Mouse (Mus musculus): Measurements from ENCODE around the gene Rev1. TPM values are rescaled to one million over a fixed set of nuclear protein-coding genes. Genes with fewer than 3 reads are reported as not detected.
"Not testable (repeated sequence)": the region's sequence is repeated elsewhere in the genome, so short reads cannot be mapped to it uniquely, and the experiment has no call there.

Gene Rev1
- polyA plus RNA-seq, 1 experiment from 2014 or later = 25.9 TPM

- DNase-seq (ENCODE audit: low spot score) (no peak), ATAC-seq (replicated peaks; ENCODE audit: low FRiP score, low TSS enrichment, low read depth) (no peak)
- H3K9me3 ChIP-seq (ENCODE audit: control insufficient read depth, low read length) = no peaks in the 10 kb centered on the region
- peaks cover 9% of the 10 kb centered on the region; the same call in 1 of the 2 replicates for H3K36me3 ChIP-seq (ENCODE audit: control insufficient read depth, insufficient read depth, low read length)
- WGBS = 75% methylated on average over 7 of the region's 7 CpGs
- H3K27ac ChIP-seq (ENCODE audit: low read depth) = no peak overlapping the region
- H3K4me1 ChIP-seq (replicated peaks; ENCODE audit: control insufficient read depth, insufficient read depth, low read length) = no peaks in the 10 kb centered on the region
- H3K4me3 ChIP-seq (ENCODE audit: low read depth, low read length) = no peak overlapping the region
- H3K4me2 ChIP-seq (ENCODE audit: low read length) = no peak overlapping the region
- H3K27me3 ChIP-seq (replicated peaks; ENCODE audit: control insufficient read depth, insufficient read depth, low read length) = no peaks in the 10 kb centered on the region
- no peak overlapping the region for H3K9ac ChIP-seq (ENCODE audit: low read length)
These were observed 19.8 kb downstream of the Rev1 start for GRCm38 (mm10) chr1:38109786-38110185.

DNA sequence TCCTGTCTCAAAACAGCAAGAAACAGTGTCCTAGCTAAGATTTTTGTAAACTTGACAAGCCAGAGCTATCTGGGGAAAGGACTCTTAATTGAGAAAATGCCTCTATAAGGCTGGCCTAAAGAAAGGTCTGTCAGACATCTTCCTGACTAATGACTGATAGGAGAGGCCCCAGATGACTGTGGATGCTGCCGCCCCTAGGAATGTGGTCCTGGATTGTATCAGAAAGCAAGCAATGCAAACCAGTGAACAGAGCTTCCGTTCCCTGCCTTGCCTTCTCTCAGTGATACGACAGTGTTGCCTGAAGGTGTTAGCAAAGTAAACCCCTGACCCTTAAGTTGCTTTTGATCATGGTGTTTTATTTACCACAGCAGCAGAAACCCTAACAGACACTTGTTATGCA is 25.8 kb downstream of the Rev1 start:
- no peak overlapping the region for H3K9ac ChIP-seq (ENCODE audit: low read length)
- WGBS = 12% methylated on average over 3 of the region's 3 CpGs
- H3K27me3 ChIP-seq (replicated peaks; ENCODE audit: control insufficient read depth, insufficient read depth, low read length) = no peaks in the 10 kb centered on the region
- no peak overlapping the region for H3K4me3 ChIP-seq (ENCODE audit: low read depth, low read length)
- H3K4me2 ChIP-seq (ENCODE audit: low read length) = no peak overlapping the region
- H3K9me3 ChIP-seq (ENCODE audit: control insufficient read depth, low read length) = no peaks in the 10 kb centered on the region
- peaks cover 21% of the 10 kb centered on the region for H3K36me3 ChIP-seq (ENCODE audit: control insufficient read depth, insufficient read depth, low read length)
- DNase-seq (ENCODE audit: low spot score) = no peak
- ATAC-seq (replicated peaks; ENCODE audit: low FRiP score, low TSS enrichment, low read depth) = no peak
- H3K27ac ChIP-seq (ENCODE audit: low read depth) = peak overlapping the region; percentile 11; the same call in 1 of the 2 replicates
- no peaks in the 10 kb centered on the region for H3K4me1 ChIP-seq (replicated peaks; ENCODE audit: control insufficient read depth, insufficient read depth, low read length)

- H3K27me3 ChIP-seq (replicated peaks; ENCODE audit: control insufficient read depth, insufficient read depth, low read length) = no peaks in the 10 kb centered on the region
- no peak overlapping the region for H3K9ac ChIP-seq (ENCODE audit: low read length)
- peaks cover 27% of the 10 kb centered on the region for H3K36me3 ChIP-seq (ENCODE audit: control insufficient read depth, insufficient read depth, low read length)
- no peak overlapping the region for H3K4me3 ChIP-seq (ENCODE audit: low read depth, low read length)
- H3K4me1 ChIP-seq (replicated peaks; ENCODE audit: control insufficient read depth, insufficient read depth, low read length) = no peaks in the 10 kb centered on the region
- H3K4me2 ChIP-seq (ENCODE audit: low read length) = no peak overlapping the region
- WGBS = 48% methylated on average over 1 of the region's 1 CpGs
- no peak overlapping the region for H3K27ac ChIP-seq (ENCODE audit: low read depth)
- no peaks in the 10 kb centered on the region for H3K9me3 ChIP-seq (ENCODE audit: control insufficient read depth, low read length)
- DNase-seq (ENCODE audit: low spot score) (no peak), ATAC-seq (replicated peaks; ENCODE audit: low FRiP score, low TSS enrichment, low read depth) (no peak)
These were observed 26.4 kb downstream of the Rev1 start for GRCm38 (mm10) chr1:38103214-38103613.

DNA sequence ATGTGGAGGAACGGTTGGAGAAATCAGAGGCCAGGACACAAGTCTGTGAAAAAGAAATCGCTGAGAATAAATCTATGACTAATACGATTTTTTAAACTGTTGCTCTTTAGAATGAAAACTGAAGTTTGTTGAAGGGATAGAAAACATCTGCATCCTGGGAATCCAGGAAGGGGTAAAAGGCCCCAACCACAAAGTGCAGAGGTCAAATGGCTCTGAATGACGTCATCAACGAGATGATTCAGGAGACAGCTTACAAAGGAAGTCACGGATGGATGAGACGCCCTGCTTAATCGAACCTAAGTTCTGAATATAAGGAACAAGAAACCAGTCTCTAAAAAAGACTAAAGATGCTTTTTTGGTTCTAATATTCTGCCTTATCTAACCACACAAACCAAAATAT is 48.3 kb downstream of the Rev1 start:
- Histone ChIP-seq H3K27ac (ENCODE audit: low read depth) (no peak overlapping the region), H3K9me3 (ENCODE audit: control insufficient read depth, low read length) (no peaks in the 10 kb centered on the region), H3K27me3 (replicated peaks; ENCODE audit: control insufficient read depth, insufficient read depth, low read length) (no peaks in the 10 kb centered on the region), H3K36me3 (ENCODE audit: control insufficient read depth, insufficient read depth, low read length) (peaks cover 58% of the 10 kb centered on the region), H3K4me1 (replicated peaks; ENCODE audit: control insufficient read depth, insufficient read depth, low read length) (no peaks in the 10 kb centered on the region), H3K9ac (ENCODE audit: low read length) (no peak overlapping the region), H3K4me2 (ENCODE audit: low read length) (no peak overlapping the region), H3K4me3 (ENCODE audit: low read depth, low read length) (no peak overlapping the region)
- DNase-seq (ENCODE audit: low spot score) (no peak), ATAC-seq (replicated peaks; ENCODE audit: low FRiP score, low TSS enrichment, low read depth) (no peak)
- 76% methylated on average over 8 of the region's 8 CpGs for WGBS

DNA sequence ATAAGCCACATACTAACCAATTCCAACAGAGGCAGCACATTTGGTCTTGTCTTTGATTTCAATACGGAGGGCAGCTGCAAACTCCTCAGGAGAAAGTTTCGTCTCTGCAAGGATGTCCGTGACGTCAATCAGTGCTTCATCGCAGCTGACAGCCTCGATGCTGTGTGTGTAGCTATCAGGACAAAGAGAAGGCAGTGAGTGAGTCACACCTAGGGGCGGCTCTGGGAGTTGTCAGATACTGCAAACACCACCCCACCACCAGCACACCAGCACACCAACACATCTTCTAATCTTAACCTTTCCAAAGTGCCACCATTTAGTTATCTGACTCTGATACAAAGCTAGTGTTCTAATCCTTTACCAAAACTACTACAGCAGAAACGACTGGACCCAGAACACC is 58.3 kb downstream of the Rev1 start:
- no peaks in the 10 kb centered on the region for H3K9me3 ChIP-seq (ENCODE audit: control insufficient read depth, low read length)
- no peak for DNase-seq (ENCODE audit: low spot score)
- no peak overlapping the region for H3K4me3 ChIP-seq (ENCODE audit: low read depth, low read length)
- peaks cover 69% of the 10 kb centered on the region for H3K36me3 ChIP-seq (ENCODE audit: control insufficient read depth, insufficient read depth, low read length)
- 75% methylated on average over 8 of the region's 8 CpGs for WGBS
- no peaks in the 10 kb centered on the region for H3K4me1 ChIP-seq (replicated peaks; ENCODE audit: control insufficient read depth, insufficient read depth, low read length)
- no peaks in the 10 kb centered on the region for H3K27me3 ChIP-seq (replicated peaks; ENCODE audit: control insufficient read depth, insufficient read depth, low read length)
- no peak overlapping the region for H3K4me2 ChIP-seq (ENCODE audit: low read length)
- no peak for ATAC-seq (replicated peaks; ENCODE audit: low FRiP score, low TSS enrichment, low read depth)
- H3K9ac ChIP-seq (ENCODE audit: low read length) = no peak overlapping the region
- no peak overlapping the region for H3K27ac ChIP-seq (ENCODE audit: low read depth)

DNA sequence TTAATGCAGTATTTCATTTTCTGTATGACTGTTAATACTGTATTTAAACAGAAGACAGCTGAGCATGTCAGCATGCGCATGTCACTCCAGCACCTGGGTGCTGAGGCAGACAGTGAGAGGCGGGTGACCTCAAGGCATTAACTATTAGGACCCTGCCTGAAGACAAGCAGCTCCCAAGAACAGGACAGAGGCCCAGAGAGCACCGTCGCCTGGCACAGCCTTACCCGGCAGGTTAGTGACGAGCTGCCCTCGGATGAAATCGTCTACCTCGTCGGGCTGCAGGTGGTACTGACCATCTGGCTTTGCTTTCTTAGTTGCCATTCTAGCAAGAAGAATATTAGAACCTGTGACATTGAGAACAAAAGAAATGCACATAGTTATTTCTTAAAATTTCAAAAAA is 62.3 kb downstream of the Rev1 start:
- no peaks in the 10 kb centered on the region for H3K4me1 ChIP-seq (replicated peaks; ENCODE audit: control insufficient read depth, insufficient read depth, low read length)
- 94% methylated on average over 10 of the region's 10 CpGs for WGBS
- H3K27me3 ChIP-seq (replicated peaks; ENCODE audit: control insufficient read depth, insufficient read depth, low read length) = no peaks in the 10 kb centered on the region
- DNase-seq (ENCODE audit: low spot score) = no peak
- H3K4me2 ChIP-seq (ENCODE audit: low read length) = no peak overlapping the region
- no peak overlapping the region for H3K9ac ChIP-seq (ENCODE audit: low read length)
- no peaks in the 10 kb centered on the region for H3K9me3 ChIP-seq (ENCODE audit: control insufficient read depth, low read length)
- H3K36me3 ChIP-seq (ENCODE audit: control insufficient read depth, insufficient read depth, low read length) = peaks cover 68% of the 10 kb centered on the region
- no peak overlapping the region for H3K27ac ChIP-seq (ENCODE audit: low read depth)
- H3K4me3 ChIP-seq (ENCODE audit: low read depth, low read length) = no peak overlapping the region
- no peak for ATAC-seq (replicated peaks; ENCODE audit: low FRiP score, low TSS enrichment, low read depth)

DNA sequence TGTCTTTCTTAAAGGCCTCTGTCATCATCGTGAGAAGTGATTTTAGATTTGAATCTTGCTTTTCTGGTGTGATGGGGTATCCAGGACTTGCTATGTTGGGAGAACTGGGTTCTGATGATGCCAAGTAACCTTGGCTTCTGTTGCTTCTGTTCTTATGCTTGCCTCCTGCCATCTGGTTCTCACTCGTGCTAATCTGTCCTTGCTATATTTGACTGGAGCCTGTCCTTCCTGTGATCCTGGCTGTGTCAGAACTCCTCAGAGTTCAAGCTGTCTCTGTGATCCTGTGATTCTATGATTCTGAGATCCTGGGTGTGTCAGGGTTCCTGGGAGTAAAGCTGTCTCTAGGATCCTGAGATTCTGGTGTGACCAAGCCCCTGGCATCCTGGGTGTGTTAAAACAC is 67.4 kb downstream of the Rev1 start:
- H3K4me2 ChIP-seq (ENCODE audit: low read length); H3K9ac ChIP-seq (ENCODE audit: low read length); H3K27ac ChIP-seq (ENCODE audit: low read depth); H3K27me3 ChIP-seq (replicated peaks; ENCODE audit: control insufficient read depth, insufficient read depth, low read length); H3K4me1 ChIP-seq (replicated peaks; ENCODE audit: control insufficient read depth, insufficient read depth, low read length); H3K4me3 ChIP-seq (ENCODE audit: low read depth, low read length); H3K9me3 ChIP-seq (ENCODE audit: control insufficient read depth, low read length); DNase-seq (ENCODE audit: low spot score); ATAC-seq (replicated peaks; ENCODE audit: low FRiP score, low TSS enrichment, low read depth): not testable (repeated sequence)
- peaks cover 70% of the 10 kb centered on the region for H3K36me3 ChIP-seq (ENCODE audit: control insufficient read depth, insufficient read depth, low read length)
- 94% methylated on average over 2 of the region's 2 CpGs for WGBS

GRCm38 (mm10) chr1:38058417-38058816 is 71.2 kb downstream of the Rev1 start:
- 74% methylated on average over 6 of the region's 6 CpGs for WGBS
- Histone ChIP-seq H3K4me1 (replicated peaks; ENCODE audit: control insufficient read depth, insufficient read depth, low read length) (no peaks in the 10 kb centered on the region), H3K27me3 (replicated peaks; ENCODE audit: control insufficient read depth, insufficient read depth, low read length) (no peaks in the 10 kb centered on the region), H3K27ac (ENCODE audit: low read depth) (no peak overlapping the region), H3K4me3 (ENCODE audit: low read depth, low read length) (no peak overlapping the region), H3K4me2 (ENCODE audit: low read length) (no peak overlapping the region), H3K9me3 (ENCODE audit: control insufficient read depth, low read length) (no peaks in the 10 kb centered on the region), H3K9ac (ENCODE audit: low read length) (no peak overlapping the region), H3K36me3 (ENCODE audit: control insufficient read depth, insufficient read depth, low read length) (peaks cover 82% of the 10 kb centered on the region)
- DNase-seq (ENCODE audit: low spot score) = no peak
- ATAC-seq (replicated peaks; ENCODE audit: low FRiP score, low TSS enrichment, low read depth) = no peak

DNA sequence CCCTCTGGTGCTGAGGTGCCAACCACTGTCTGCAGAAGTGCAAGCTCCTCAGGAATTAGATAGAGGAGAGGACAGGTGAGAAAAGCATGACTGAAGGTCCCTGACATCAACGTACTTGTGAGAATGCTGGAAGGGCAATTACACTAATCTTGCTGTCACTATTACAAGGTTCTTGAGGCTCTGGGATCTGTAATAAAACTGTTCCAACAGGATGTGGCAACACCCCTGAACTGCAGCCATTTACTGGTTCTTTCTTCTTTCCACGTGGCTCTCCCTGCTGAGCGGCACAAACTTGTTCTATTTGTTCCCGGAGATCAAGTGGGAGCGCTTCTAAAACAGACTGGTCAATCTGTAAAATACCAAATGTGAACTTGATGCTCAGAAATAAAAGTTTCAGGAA is 74.4 kb downstream of the Rev1 start:
- Histone ChIP-seq H3K9ac (ENCODE audit: low read length) (no peak overlapping the region), H3K4me1 (replicated peaks; ENCODE audit: control insufficient read depth, insufficient read depth, low read length) (no peaks in the 10 kb centered on the region), H3K4me3 (ENCODE audit: low read depth, low read length) (no peak overlapping the region), H3K9me3 (ENCODE audit: control insufficient read depth, low read length) (no peaks in the 10 kb centered on the region), H3K27ac (ENCODE audit: low read depth) (no peak overlapping the region), H3K4me2 (ENCODE audit: low read length) (no peak overlapping the region), H3K27me3 (replicated peaks; ENCODE audit: control insufficient read depth, insufficient read depth, low read length) (no peaks in the 10 kb centered on the region), H3K36me3 (ENCODE audit: control insufficient read depth, insufficient read depth, low read length) (peaks cover 94% of the 10 kb centered on the region)
- ATAC-seq (replicated peaks; ENCODE audit: low FRiP score, low TSS enrichment, low read depth) (no peak), DNase-seq (ENCODE audit: low spot score) (no peak)
- WGBS = 77% methylated on average over 5 of the region's 5 CpGs

All from intestine, embryonic 14.5 days (tissue).